Comparison of ENCODE assay signal across 29 mouse cellular contexts in genomic region chr3:144348431-144348830, GRCm38 (mm10).
DNase-seq lines count a peak whose midpoint lies in the region; ATAC-seq and TF ChIP-seq lines count a peak whose summit lies in the region.
"Had no signal": no experiment of that assay in that cellular context is flagged by ENCODE, and none has a peak within 500 bp of the region (broad histone marks: within the 10 kb centered on the region; RNA-seq: fewer than 3 reads in every experiment).

No protein-coding gene starts in this region.

- no peaks in the 10 kb centered on the region for H3K27me3 ChIP-seq in kidney, postnatal 0 days (ENCODE audit: insufficient read depth, low read length)
- H3K27me3 ChIP-seq in lung, embryonic 14.5 days (ENCODE audit: insufficient read depth, low read length), result no peaks in the 10 kb centered on the region
- no peaks in the 10 kb centered on the region for H3K27me3 ChIP-seq in midbrain, embryonic 14.5 days (ENCODE audit: control insufficient read depth, insufficient read depth, low read length)
- H3K27me3 ChIP-seq in midbrain, embryonic 11.5 days (ENCODE audit: control insufficient read depth, insufficient read depth, low read length), result no peaks in the 10 kb centered on the region
- H3K27me3 ChIP-seq: forebrain, embryonic 13.5 days; heart, embryonic 12.5 days; liver, embryonic 12.5 days; midbrain, embryonic 12.5 days; neural tube, embryonic 13.5 days had no signal

- no peak overlapping the region for H3K4me3 ChIP-seq in kidney, postnatal 0 days (replicated peaks; ENCODE audit: low read depth, low read length)
- no peak overlapping the region for H3K4me3 ChIP-seq in lung, embryonic 14.5 days (ENCODE audit: low read depth, low read length)
- H3K4me3 ChIP-seq in midbrain, embryonic 14.5 days (replicated peaks; ENCODE audit: low read depth, low read length), result no peak overlapping the region
- no peak overlapping the region for H3K4me3 ChIP-seq in midbrain, embryonic 11.5 days (ENCODE audit: low read depth, low read length)
- H3K4me3 ChIP-seq: forebrain, embryonic 13.5 days; heart, embryonic 12.5 days; liver, embryonic 12.5 days; midbrain, embryonic 12.5 days; neural tube, embryonic 13.5 days had no signal

- no peak overlapping the region for H3K27ac ChIP-seq in kidney, postnatal 0 days
- H3K27ac ChIP-seq in lung, embryonic 14.5 days (ENCODE audit: low read depth), result no peak overlapping the region
- no peak overlapping the region for H3K27ac ChIP-seq in midbrain, embryonic 14.5 days (replicated peaks; ENCODE audit: low read depth, low read length)
- H3K27ac ChIP-seq in midbrain, embryonic 11.5 days (ENCODE audit: low read depth, low read length), result no peak overlapping the region
- H3K27ac ChIP-seq: forebrain, embryonic 13.5 days; liver, embryonic 12.5 days; midbrain, embryonic 12.5 days; neural tube, embryonic 13.5 days had no signal

- no peak overlapping the region for H3K9ac ChIP-seq in kidney, postnatal 0 days (ENCODE audit: low read depth, low read length)
- H3K9ac ChIP-seq in lung, embryonic 14.5 days, result no peak overlapping the region
- H3K9ac ChIP-seq in midbrain, embryonic 14.5 days (replicated peaks; ENCODE audit: low read length), result no peak overlapping the region
- H3K9ac ChIP-seq in midbrain, embryonic 11.5 days (ENCODE audit: low read length), result no peak overlapping the region
- H3K9ac ChIP-seq: forebrain, embryonic 13.5 days; heart, embryonic 12.5 days; liver, embryonic 12.5 days; liver, postnatal 0 days; midbrain, embryonic 12.5 days; neural tube, embryonic 13.5 days had no signal

- H3K4me2 ChIP-seq in kidney, postnatal 0 days (ENCODE audit: low read length), result no peak overlapping the region
- no peak overlapping the region for H3K4me2 ChIP-seq in lung, embryonic 14.5 days
- no peak overlapping the region for H3K4me2 ChIP-seq in midbrain, embryonic 14.5 days (ENCODE audit: low read length)
- no peak overlapping the region for H3K4me2 ChIP-seq in midbrain, embryonic 11.5 days
- H3K4me2 ChIP-seq: forebrain, embryonic 13.5 days; heart, embryonic 12.5 days; liver, embryonic 12.5 days; midbrain, embryonic 12.5 days; neural tube, embryonic 13.5 days had no signal

- H3K9me3 ChIP-seq in kidney, postnatal 0 days (replicated peaks; ENCODE audit: low read length), result no peaks in the 10 kb centered on the region
- H3K9me3 ChIP-seq in lung, embryonic 14.5 days (ENCODE audit: low read depth, low read length), result no peaks in the 10 kb centered on the region
- H3K9me3 ChIP-seq in midbrain, embryonic 14.5 days (ENCODE audit: control insufficient read depth, low read length), result no peaks in the 10 kb centered on the region
- no peaks in the 10 kb centered on the region for H3K9me3 ChIP-seq in midbrain, embryonic 11.5 days (ENCODE audit: control insufficient read depth, low read length)
- H3K9me3 ChIP-seq: forebrain, embryonic 13.5 days; heart, embryonic 12.5 days; liver, embryonic 12.5 days; midbrain, embryonic 12.5 days; neural tube, embryonic 13.5 days had no signal

- H3K36me3 ChIP-seq in kidney, postnatal 0 days (ENCODE audit: insufficient read depth, low read length), result no peaks in the 10 kb centered on the region
- no peaks in the 10 kb centered on the region for H3K36me3 ChIP-seq in lung, embryonic 14.5 days (ENCODE audit: insufficient read depth)
- no peaks in the 10 kb centered on the region for H3K36me3 ChIP-seq in midbrain, embryonic 14.5 days (ENCODE audit: control insufficient read depth, insufficient read depth, low read length)
- no peaks in the 10 kb centered on the region for H3K36me3 ChIP-seq in midbrain, embryonic 11.5 days (ENCODE audit: control insufficient read depth, insufficient read depth, low read length)
- H3K36me3 ChIP-seq: heart, embryonic 12.5 days; liver, embryonic 12.5 days; midbrain, embryonic 12.5 days; neural tube, embryonic 13.5 days had no signal

- peak; percentile 11 for DNase-seq in kidney, postnatal 0 days (ENCODE audit: low spot score)
- DNase-seq in kidney, postnatal 36 days, result no peak
- peak; percentile 31 for DNase-seq in lung, embryonic 14.5 days
- DNase-seq in lung, adult 18-20 months, result no peak
- DNase-seq in midbrain, embryonic 14.5 days, result no peak
- no peak for DNase-seq in midbrain, embryonic 11.5 days (ENCODE audit: low spot score, missing footprints)
- peak; percentile 17 to 19 for DNase-seq in layer of hippocampus, postnatal 36 days
- DNase-seq in adrenal gland, postnatal 4 days (ENCODE audit: low spot score in 2 of 2), result no peak
- DNase-seq: adrenal gland, adult 2 months; adrenal gland, postnatal 36 days; B cell, adult 2 months; cerebellum, adult 8-10 months; cerebellum, postnatal 25 days; gastrocnemius, postnatal 25 days; heart, adult 18-20 months; kidney, adult 8-10 months; kidney, postnatal 14 days; left cerebral cortex, postnatal 4 days; liver, postnatal 0 days; right cerebral cortex, postnatal 25 days; spleen, adult 18-20 months; thymus, postnatal 14 days had no signal

- 55% methylated on average over 9 of the region's 9 CpGs for WGBS in kidney, postnatal 0 days
- 60% methylated on average over 9 of the region's 9 CpGs for WGBS in lung, embryonic 14.5 days
- 76% methylated on average over 9 of the region's 9 CpGs for whole genome bisulfite sequencing in midbrain, embryonic 14.5 days
- 85% methylated on average over 9 of the region's 9 CpGs for WGBS in midbrain, embryonic 11.5 days

- no peaks in the 10 kb centered on the region for H3K4me1 ChIP-seq in kidney, postnatal 0 days (replicated peaks; ENCODE audit: insufficient read depth, low read length)
- no peaks in the 10 kb centered on the region for H3K4me1 ChIP-seq in lung, embryonic 14.5 days (ENCODE audit: insufficient read depth)
- no peaks in the 10 kb centered on the region for H3K4me1 ChIP-seq in midbrain, embryonic 14.5 days (ENCODE audit: control insufficient read depth, insufficient read depth, low read length)
- H3K4me1 ChIP-seq in midbrain, embryonic 11.5 days (ENCODE audit: control insufficient read depth, insufficient read depth, low read length), result no peaks in the 10 kb centered on the region
- H3K4me1 ChIP-seq: forebrain, embryonic 13.5 days; heart, embryonic 12.5 days; liver, embryonic 12.5 days; midbrain, embryonic 12.5 days; neural tube, embryonic 13.5 days had no signal

- no peak for ATAC-seq in kidney, postnatal 0 days (replicated peaks; ENCODE audit: low FRiP score, low read depth)
- no peak for ATAC-seq in lung, embryonic 14.5 days (ENCODE audit: insufficient read depth)
- ATAC-seq in midbrain, embryonic 14.5 days (ENCODE audit: low FRiP score, low TSS enrichment), result peak; percentile 40; the same call in 1 of the 2 replicates
- no peak for ATAC-seq in midbrain, embryonic 11.5 days (ENCODE audit: low FRiP score)
- ATAC-seq: activated CD4-positive, CD25-positive, alpha-beta regulatory T cell, adult 4 months; forebrain, embryonic 13.5 days; intestine, embryonic 16.5 days; liver, embryonic 12.5 days; liver, postnatal 0 days had no signal

- TF ChIP-seq CTCF in kidney, postnatal 0 days (IDR thresholded peaks at IDR 0.05; ENCODE audit: low read depth), result no peak
- no peak for TF ChIP-seq CTCF in lung, embryonic 14.5 days (IDR thresholded peaks at IDR 0.05; ENCODE audit: low read depth)

Comparison
In these comparisons a context has a peak if more than half of its experiments do, and no peak if none do; other contexts are left out.
1. DNase-seq: peak in kidney, postnatal 0 days (single experiment), lung, embryonic 14.5 days (single experiment) and layer of hippocampus, postnatal 36 days (2 of 2); none in kidney, postnatal 36 days (0 of 2), lung, adult 18-20 months (0 of 2), midbrain, embryonic 14.5 days (single experiment), midbrain, embryonic 11.5 days (single experiment) and adrenal gland, postnatal 4 days (0 of 2).